Mouse (Mus musculus) heart, adult 11 months (tissue): ENCODE measurements at regions not wholly inside any gene's neighbourhood (a gene's known extent, or its start where the extent isn't known, plus 50 kb on each side); places are given as distances from the start of the nearest gene placed in this dataset.

Source experiments
- DNase-seq: peaks from one replicate; pipeline ENCODE4 v3.0.0; 2022

GRCm38 (mm10) chr1:190398308-190398707 is 227.8 kb upstream of the Prox1 start:
- DNase-seq, result no peak

GRCm38 (mm10) chr1:190397811-190398210 is 227.3 kb upstream of the Prox1 start:
- DNase-seq, result no peak

- no peak for DNase-seq
Observed at GRCm38 (mm10) chr1:190393061-190393460, 222.5 kb upstream of the Prox1 start.

GRCm38 (mm10) chr1:190388853-190389252 is 218.3 kb upstream of the Prox1 start:
- DNase-seq, result no peak

- DNase-seq, result no peak
Observed at GRCm38 (mm10) chr1:190384555-190384954, 214.0 kb upstream of the Prox1 start.

- DNase-seq, result no peak
Observed at GRCm38 (mm10) chr1:190383256-190383838, 212.8 kb upstream of the Prox1 start.

GRCm38 (mm10) chr1:190380151-190380550 is 209.6 kb upstream of the Prox1 start:
- no peak for DNase-seq

GRCm38 (mm10) chr1:190375160-190375880 is 204.8 kb upstream of the Prox1 start:
- DNase-seq, result no peak

GRCm38 (mm10) chr1:190374270-190374669 is 203.8 kb upstream of the Prox1 start:
- DNase-seq, result no peak

- DNase-seq, result no peak
Observed at GRCm38 (mm10) chr1:190366631-190367030, 196.1 kb upstream of the Prox1 start.

- peak; percentile 94 for DNase-seq
Observed at GRCm38 (mm10) chr1:190365126-190365525, 194.6 kb upstream of the Prox1 start.

GRCm38 (mm10) chr1:190360661-190361060 is 190.1 kb upstream of the Prox1 start:
- no peak for DNase-seq

GRCm38 (mm10) chr1:190357779-190358178 is 187.3 kb upstream of the Prox1 start:
- no peak for DNase-seq

- DNase-seq, result no peak
Observed at GRCm38 (mm10) chr1:190347610-190348009, 177.1 kb upstream of the Prox1 start.

GRCm38 (mm10) chr1:190340715-190341114 is 170.2 kb upstream of the Prox1 start:
- DNase-seq, result no peak

GRCm38 (mm10) chr1:190334471-190334870 is 164.0 kb upstream of the Prox1 start:
- DNase-seq, result peak; percentile 17

GRCm38 (mm10) chr1:190334053-190334452 is 163.5 kb upstream of the Prox1 start:
- no peak for DNase-seq

GRCm38 (mm10) chr1:190332001-190332400 is 161.5 kb upstream of the Prox1 start:
- peak; percentile 81 for DNase-seq

GRCm38 (mm10) chr1:190324562-190324961 is 154.0 kb upstream of the Prox1 start:
- DNase-seq, result peak; percentile 29

- peak; percentile 52 for DNase-seq
Observed at GRCm38 (mm10) chr1:190323671-190324070, 153.2 kb upstream of the Prox1 start.

GRCm38 (mm10) chr1:190316175-190316574 is 145.7 kb upstream of the Prox1 start:
- DNase-seq, result peak; percentile 81

- DNase-seq, result peak; percentile 67
Observed at GRCm38 (mm10) chr1:190309831-190310230, 139.3 kb upstream of the Prox1 start.

GRCm38 (mm10) chr1:190307751-190308150 is 137.2 kb upstream of the Prox1 start:
- DNase-seq, result peak; percentile 92

- DNase-seq, result peak; percentile 62
Observed at GRCm38 (mm10) chr1:190297666-190298327, 127.3 kb upstream of the Prox1 start.
